Mouse (Mus musculus): Measurements from ENCODE around the gene Sdhc. TPM values are rescaled to one million over a fixed set of nuclear protein-coding genes. Genes with fewer than 3 reads are reported as not detected.

Gene Sdhc
- total and polyA plus RNA-seq, 2 experiments from 2014 or later, result 263 to 313 TPM

DNA sequence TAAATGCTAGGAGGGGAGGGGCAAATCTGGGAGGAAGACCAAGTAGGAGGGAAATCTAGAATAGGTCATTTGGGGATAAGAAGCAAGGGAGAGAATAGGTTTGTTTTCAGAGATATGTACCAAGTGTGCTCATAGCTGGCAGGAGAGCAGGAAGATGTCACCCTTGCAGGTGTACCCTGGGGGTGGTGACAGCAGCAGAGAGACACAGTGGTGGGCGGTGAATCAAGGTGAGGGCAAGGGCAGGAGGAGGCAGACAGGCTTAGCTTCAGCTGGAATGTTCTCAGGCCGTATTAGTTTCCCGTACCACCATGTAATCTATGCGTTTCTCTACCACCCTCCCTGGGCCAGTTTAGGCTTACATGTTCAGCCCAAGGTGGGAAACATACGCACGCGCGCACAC lies 22.4 kb upstream of the Sdhc start:
- Histone ChIP-seq H3K4me1 (ENCODE audit: insufficient read depth, low read length) (no peaks in the 10 kb centered on the region), H3K9me3 (ENCODE audit: low read length) (no peaks in the 10 kb centered on the region), H3K27ac (ENCODE audit: low read depth, low read length) (no peak overlapping the region), H3K4me3 (ENCODE audit: low read depth, low read length) (no peak overlapping the region), H3K9ac (replicated peaks; ENCODE audit: low read length, poor library complexity, severe bottlenecking) (no peak overlapping the region), H3K27me3 (ENCODE audit: insufficient read depth, low read length) (no peaks in the 10 kb centered on the region), H3K4me2 (ENCODE audit: low read depth, low read length, poor library complexity, severe bottlenecking) (no peak overlapping the region), H3K36me3 (ENCODE audit: insufficient read depth, low read length) (no peaks in the 10 kb centered on the region)
- WGBS, result 95% methylated on average over 8 of the region's 8 CpGs
- no peak for DNase-seq (ENCODE audit: low spot score)
- no peak for ATAC-seq (ENCODE audit: low FRiP score)
- TF ChIP-seq CTCF (IDR thresholded peaks at IDR 0.05), result no peak

DNA sequence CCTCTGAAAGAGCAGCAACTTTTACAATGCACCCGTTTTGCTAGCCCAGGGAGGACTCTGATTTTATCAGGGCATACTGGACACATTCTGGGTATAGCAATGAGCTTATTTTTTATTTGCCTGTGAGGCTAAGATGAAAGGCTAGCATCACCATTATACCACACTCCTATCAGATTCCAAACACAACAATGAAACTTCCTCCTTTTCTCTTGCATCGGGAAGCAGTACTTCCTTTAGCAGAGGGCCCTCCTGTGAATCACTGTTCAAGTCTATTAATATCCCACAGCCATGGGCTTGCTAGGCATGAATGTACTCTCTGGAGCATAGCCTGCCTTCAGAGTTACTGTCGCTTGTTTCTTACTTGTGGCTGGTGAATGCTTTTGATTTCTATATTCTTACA lies 20.7 kb upstream of the Sdhc start:
- Histone ChIP-seq H3K27me3 (ENCODE audit: insufficient read depth, low read length) (no peaks in the 10 kb centered on the region), H3K4me1 (ENCODE audit: insufficient read depth, low read length) (no peaks in the 10 kb centered on the region), H3K4me2 (ENCODE audit: low read depth, low read length, poor library complexity, severe bottlenecking) (no peak overlapping the region), H3K4me3 (ENCODE audit: low read depth, low read length) (no peak overlapping the region), H3K9me3 (ENCODE audit: low read length) (no peaks in the 10 kb centered on the region), H3K9ac (replicated peaks; ENCODE audit: low read length, poor library complexity, severe bottlenecking) (no peak overlapping the region), H3K36me3 (ENCODE audit: insufficient read depth, low read length) (no peaks in the 10 kb centered on the region), H3K27ac (ENCODE audit: low read depth, low read length) (no peak overlapping the region)
- no peak for ATAC-seq (ENCODE audit: low FRiP score)
- WGBS, result 65% methylated on average over 3 of the region's 3 CpGs
- DNase-seq (ENCODE audit: low spot score), result no peak
- no peak for TF ChIP-seq CTCF (IDR thresholded peaks at IDR 0.05)

DNA sequence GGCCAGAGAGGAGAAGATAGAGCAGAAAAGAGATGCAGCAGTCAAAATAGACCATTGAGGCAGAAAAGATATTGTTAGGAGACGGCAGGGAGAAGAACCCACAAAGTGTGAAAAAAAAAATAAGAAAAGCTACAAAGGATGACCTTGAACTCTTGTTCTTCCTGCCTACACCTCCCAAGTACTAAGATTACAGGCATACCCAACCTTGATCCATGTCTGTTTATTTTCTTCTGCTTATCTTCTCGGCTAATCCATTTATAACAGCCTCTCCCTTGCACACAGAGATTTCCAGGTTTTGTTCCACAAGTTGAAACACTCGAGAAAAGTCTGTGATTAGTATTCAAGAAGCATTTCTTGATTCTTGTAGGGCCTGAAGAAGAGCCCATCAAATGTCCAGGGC lies 19.5 kb upstream of the Sdhc start:
- Histone ChIP-seq H3K4me2 (ENCODE audit: low read depth, low read length, poor library complexity, severe bottlenecking) (no peak overlapping the region), H3K4me3 (ENCODE audit: low read depth, low read length) (no peak overlapping the region), H3K4me1 (ENCODE audit: insufficient read depth, low read length) (no peaks in the 10 kb centered on the region), H3K9ac (replicated peaks; ENCODE audit: low read length, poor library complexity, severe bottlenecking) (no peak overlapping the region), H3K9me3 (ENCODE audit: low read length) (no peaks in the 10 kb centered on the region), H3K27me3 (ENCODE audit: insufficient read depth, low read length) (no peaks in the 10 kb centered on the region), H3K36me3 (ENCODE audit: insufficient read depth, low read length) (no peaks in the 10 kb centered on the region), H3K27ac (ENCODE audit: low read depth, low read length) (no peak overlapping the region)
- DNase-seq (ENCODE audit: low spot score), result no peak
- WGBS, result 66% methylated on average over 3 of the region's 3 CpGs
- TF ChIP-seq CTCF (IDR thresholded peaks at IDR 0.05), result no peak
- no peak for ATAC-seq (ENCODE audit: low FRiP score)

DNA sequence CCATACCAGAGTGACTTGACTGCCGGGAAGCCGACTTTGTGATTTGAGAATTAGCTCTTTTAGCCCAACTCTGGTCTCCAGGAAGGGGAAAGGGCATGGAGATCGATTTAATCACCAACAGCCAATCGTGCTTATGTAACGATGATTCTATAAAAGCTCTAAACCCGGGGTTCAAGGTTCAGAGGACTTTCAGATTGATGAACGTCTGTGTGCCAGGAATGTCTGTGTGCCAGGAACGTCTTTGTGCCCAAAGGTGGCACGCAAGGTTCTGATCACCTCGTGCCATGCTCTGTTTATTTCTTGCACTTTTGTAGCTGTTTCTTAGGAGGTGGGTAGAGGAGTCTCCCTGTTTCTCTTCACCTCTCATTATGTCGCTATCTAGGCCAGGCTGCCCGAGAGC lies 18.5 kb upstream of the Sdhc start:
- Histone ChIP-seq H3K4me1 (ENCODE audit: insufficient read depth, low read length) (no peaks in the 10 kb centered on the region), H3K27ac (ENCODE audit: low read depth, low read length) (no peak overlapping the region), H3K9ac (replicated peaks; ENCODE audit: low read length, poor library complexity, severe bottlenecking) (no peak overlapping the region), H3K4me3 (ENCODE audit: low read depth, low read length) (no peak overlapping the region), H3K9me3 (ENCODE audit: low read length) (no peaks in the 10 kb centered on the region), H3K27me3 (ENCODE audit: insufficient read depth, low read length) (no peaks in the 10 kb centered on the region), H3K4me2 (ENCODE audit: low read depth, low read length, poor library complexity, severe bottlenecking) (no peak overlapping the region), H3K36me3 (ENCODE audit: insufficient read depth, low read length) (no peaks in the 10 kb centered on the region)
- no peak for TF ChIP-seq CTCF (IDR thresholded peaks at IDR 0.05)
- ATAC-seq (ENCODE audit: low FRiP score), result no peak
- no peak for DNase-seq (ENCODE audit: low spot score)
- WGBS, result 88% methylated on average over 12 of the region's 12 CpGs

DNA sequence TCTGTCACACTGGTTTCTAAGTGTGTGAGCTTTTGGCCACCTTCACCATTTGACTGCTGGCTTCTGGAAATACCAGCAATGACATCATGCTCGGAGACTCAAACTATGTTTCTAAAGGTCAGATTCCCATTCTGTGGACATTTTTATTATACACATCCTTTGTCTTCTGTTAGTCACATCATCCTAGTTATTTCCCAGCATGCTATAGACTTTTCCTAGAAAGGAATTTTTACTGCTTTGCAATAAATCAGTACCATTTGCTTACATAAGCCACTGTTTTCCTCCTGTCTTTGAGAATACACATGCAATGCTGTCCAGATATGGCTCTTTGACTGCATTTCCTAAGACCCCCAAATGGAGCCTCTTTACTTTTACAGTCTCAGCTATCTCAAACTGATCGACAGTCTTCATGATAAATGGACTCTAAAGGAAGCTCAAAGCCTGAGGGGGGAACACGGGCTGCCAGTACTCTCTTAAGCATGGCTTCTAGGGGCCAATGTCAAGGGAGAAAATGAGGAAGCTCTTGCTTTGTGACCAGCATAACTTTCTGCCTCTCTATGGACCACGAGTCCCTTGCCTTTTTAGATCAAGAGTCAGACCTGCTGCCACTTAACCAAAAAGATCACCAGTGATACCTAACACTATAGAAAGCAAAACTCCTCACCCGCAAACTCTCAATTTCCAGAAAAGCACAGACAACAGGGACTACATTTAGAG lies 15.4 kb upstream of the Sdhc start:
- H3K27ac ChIP-seq (ENCODE audit: low read depth, low read length), result no peak overlapping the region
- H3K4me3 ChIP-seq (ENCODE audit: low read depth, low read length), result no peak overlapping the region
- WGBS, result 83% methylated on average over 5 of the region's 5 CpGs
- no peak overlapping the region for H3K4me2 ChIP-seq (ENCODE audit: low read depth, low read length, poor library complexity, severe bottlenecking)
- DNase-seq (ENCODE audit: low spot score) (no peak), ATAC-seq (ENCODE audit: low FRiP score) (no peak)
- no peaks in the 10 kb centered on the region for H3K4me1 ChIP-seq (ENCODE audit: insufficient read depth, low read length)
- no peaks in the 10 kb centered on the region for H3K36me3 ChIP-seq (ENCODE audit: insufficient read depth, low read length)
- H3K9ac ChIP-seq (replicated peaks; ENCODE audit: low read length, poor library complexity, severe bottlenecking), result no peak overlapping the region
- H3K27me3 ChIP-seq (ENCODE audit: insufficient read depth, low read length), result no peaks in the 10 kb centered on the region
- no peaks in the 10 kb centered on the region for H3K9me3 ChIP-seq (ENCODE audit: low read length)
- no peak for TF ChIP-seq CTCF (IDR thresholded peaks at IDR 0.05)

DNA sequence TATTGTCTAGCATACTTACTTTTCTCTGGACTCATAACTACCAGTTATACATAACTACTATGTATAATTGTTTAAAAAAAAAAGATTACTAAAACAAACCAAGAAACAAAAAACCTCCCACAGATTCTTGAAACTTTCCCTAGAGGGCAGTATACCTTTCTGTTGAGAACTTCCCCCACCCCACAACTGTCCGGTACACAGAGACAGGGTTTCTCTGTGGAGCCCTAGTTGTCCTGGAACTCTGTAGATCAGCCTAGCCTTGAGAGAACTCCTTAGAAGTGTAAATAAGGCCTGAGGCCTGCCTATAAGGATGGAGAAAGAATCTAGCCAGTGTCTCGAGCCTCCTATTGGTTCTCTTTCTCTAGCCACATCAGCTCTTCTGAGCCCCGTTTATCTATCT lies 13.9 kb upstream of the Sdhc start:
- no peaks in the 10 kb centered on the region for H3K36me3 ChIP-seq (ENCODE audit: insufficient read depth, low read length)
- peak; percentile 55 for TF ChIP-seq CTCF (IDR thresholded peaks at IDR 0.05)
- H3K4me2 ChIP-seq (ENCODE audit: low read depth, low read length, poor library complexity, severe bottlenecking), result no peak overlapping the region
- DNase-seq (ENCODE audit: low spot score) (peak; percentile 35), ATAC-seq (ENCODE audit: low FRiP score) (no peak)
- no peak overlapping the region for H3K27ac ChIP-seq (ENCODE audit: low read depth, low read length)
- 41% methylated on average over 3 of the region's 3 CpGs for WGBS
- no peaks in the 10 kb centered on the region for H3K4me1 ChIP-seq (ENCODE audit: insufficient read depth, low read length)
- 0 out of 2 replicates have a peak, but pooled peaks cover 2% of the 10 kb centered on the region for H3K27me3 ChIP-seq (ENCODE audit: insufficient read depth, low read length)
- H3K9ac ChIP-seq (replicated peaks; ENCODE audit: low read length, poor library complexity, severe bottlenecking), result no peak overlapping the region
- H3K9me3 ChIP-seq (ENCODE audit: low read length), result no peaks in the 10 kb centered on the region
- H3K4me3 ChIP-seq (ENCODE audit: low read depth, low read length), result no peak overlapping the region

All from midbrain, postnatal 0 days (tissue).